Mouse (Mus musculus): Measurements from ENCODE around the gene Bap1.

The Bap1 gene

GRCm38 (mm10) chr14:31251084-31251604, at the start of gene Bap1, which contains the start of gene Phf7:
Gene Bap1, plus strand, starts transcription at chr14:31251450.
Gene Phf7, minus strand, starts transcription at chr14:31251317.
- DNase-seq: peak; percentile 89

GRCm38 (mm10) chr14:31204844-31205243, 46.4 kb upstream of the Bap1 start:
- no peak for DNase-seq

DNA sequence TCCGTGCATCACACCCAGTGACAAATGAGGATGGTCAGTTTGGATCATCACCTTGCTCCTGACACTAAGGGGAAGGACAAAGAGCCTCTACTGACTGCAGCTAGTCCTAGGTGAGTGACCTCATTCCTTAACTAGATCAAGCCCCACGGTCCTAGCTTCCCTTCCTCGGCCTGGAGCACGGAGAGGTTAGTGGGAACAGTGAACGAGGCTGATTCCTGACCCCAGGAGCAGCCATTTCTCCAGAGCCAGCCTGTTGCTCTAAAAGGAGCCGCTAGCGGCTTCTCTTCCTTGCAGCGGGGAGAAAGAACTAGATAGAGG, 46.0 kb upstream of the Bap1 start:
- DNase-seq: no peak

DNA sequence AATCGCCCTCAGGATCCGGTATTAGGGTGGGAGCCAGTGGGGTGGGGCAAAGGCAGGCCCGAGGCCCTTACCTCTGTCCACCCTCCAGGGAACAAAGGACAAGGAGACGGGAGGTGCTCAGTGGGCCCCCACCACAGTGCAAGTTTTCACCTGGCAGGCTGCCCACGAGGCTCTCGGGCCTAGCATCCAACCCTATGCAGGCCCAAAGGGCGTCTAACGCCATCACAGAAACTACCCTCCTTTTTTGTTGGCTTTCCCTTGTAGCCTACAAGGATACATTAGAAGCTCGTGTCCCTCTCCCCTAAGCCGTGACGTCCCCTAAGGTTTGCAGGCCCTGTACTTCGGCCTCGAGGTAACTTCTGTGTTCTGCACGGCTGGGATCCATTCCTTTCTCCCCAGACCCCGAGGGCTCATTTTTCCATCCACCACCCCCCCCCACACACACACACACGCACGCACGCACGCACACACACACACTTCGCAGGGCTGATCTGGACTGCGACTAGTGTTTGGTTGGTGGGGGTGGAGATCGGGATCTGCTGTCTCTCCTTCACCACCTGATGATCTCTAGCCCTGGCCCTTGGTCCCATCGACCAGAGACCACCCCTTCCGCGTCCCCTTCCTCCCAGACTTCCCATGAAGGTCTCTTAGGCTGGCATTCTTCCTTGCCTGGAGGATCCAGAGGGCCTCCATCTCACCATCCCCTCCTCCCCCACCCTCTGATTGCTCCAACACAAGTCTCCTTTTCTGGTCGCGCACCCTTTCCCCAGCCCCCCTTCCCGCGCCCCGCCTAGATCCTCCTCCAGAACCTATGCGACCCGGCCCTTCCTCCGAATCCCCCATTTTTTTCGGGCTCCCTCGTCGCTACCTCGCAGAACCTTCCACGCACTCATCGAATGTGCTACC, 45.4 kb upstream of the Bap1 start:
- DNase-seq: peak; percentile 64

- peak; percentile 95 for DNase-seq
Observed at GRCm38 (mm10) chr14:31206472-31206981, 44.7 kb upstream of the Bap1 start.

DNA sequence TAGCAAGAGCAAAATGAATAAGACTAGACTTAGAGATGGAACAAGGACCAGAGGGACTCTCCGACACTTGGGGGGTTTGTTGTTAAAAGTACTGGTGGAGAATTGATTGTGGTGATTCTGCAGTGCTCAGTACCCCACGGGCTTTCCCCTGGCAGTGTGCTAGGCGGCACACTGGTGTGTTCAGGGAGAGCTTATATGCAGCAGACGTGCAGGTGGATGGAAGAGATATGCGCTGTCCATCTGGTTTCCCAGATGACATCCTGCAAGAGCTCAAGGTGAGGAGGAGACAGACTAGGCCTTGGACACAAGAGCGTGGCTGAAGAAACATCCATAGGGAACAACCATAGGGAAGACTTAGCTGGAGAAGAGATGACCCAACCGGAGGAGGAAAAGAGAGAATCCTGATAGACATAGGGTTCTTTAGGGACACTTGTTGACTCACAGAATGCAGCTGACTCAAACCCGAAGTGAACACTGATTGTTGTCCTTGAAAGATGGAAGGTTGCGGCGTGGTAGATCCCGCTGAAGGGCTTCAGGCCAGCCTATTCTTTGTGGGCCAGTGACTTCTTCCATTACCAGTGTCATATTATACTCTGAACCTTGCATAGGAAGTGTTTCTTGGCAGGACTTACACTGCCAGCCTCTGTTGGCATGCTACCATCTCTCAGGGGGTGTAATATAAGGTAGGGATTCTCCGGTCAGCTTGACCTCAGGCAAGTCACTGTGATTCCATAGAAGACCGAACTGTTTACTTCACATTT, 44.0 kb upstream of the Bap1 start:
- DNase-seq: peak; percentile 36

- no peak for DNase-seq
Observed at GRCm38 (mm10) chr14:31208084-31208483, 43.2 kb upstream of the Bap1 start, which contains the start of gene Tnnc1. Gene Tnnc1, plus strand, starts transcription at chr14:31208312.

- no peak for DNase-seq
Observed at GRCm38 (mm10) chr14:31209133-31209557, 42.1 kb upstream of the Bap1 start.

- DNase-seq: no peak
Observed at GRCm38 (mm10) chr14:31211854-31212253, 39.4 kb upstream of the Bap1 start.

GRCm38 (mm10) chr14:31212499-31212898, 38.8 kb upstream of the Bap1 start:
- no peak for DNase-seq

GRCm38 (mm10) chr14:31213868-31214267, 37.4 kb upstream of the Bap1 start:
- no peak for DNase-seq

DNA sequence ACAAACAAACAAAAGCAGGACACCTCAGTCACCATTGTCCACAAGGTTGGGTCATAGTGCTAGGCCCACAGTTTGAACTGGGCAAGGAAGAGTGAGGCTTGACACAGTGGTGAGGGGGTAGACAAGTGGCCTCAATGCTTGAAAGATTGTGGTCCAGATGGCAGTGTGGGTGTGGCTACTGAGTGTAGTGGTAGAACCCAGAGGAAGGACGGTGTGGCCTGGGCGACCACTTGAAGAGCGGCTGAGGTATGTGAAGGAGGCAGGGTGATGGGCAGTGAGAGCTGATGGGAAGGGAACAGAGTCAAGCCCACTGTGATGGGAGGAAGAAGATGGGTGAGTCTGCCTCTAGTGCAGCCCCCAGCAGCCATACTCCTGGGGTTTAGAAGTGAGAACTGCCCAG, 36.6 kb upstream of the Bap1 start:
- no peak for DNase-seq

- DNase-seq: peak; percentile 52
Observed at GRCm38 (mm10) chr14:31215157-31216002, 35.9 kb upstream of the Bap1 start.

GRCm38 (mm10) chr14:31216846-31217245, 34.4 kb upstream of the Bap1 start, which contains the start of gene Nisch:
Gene Nisch, minus strand, starts transcription at chr14:31216946.
- DNase-seq: no peak

DNA sequence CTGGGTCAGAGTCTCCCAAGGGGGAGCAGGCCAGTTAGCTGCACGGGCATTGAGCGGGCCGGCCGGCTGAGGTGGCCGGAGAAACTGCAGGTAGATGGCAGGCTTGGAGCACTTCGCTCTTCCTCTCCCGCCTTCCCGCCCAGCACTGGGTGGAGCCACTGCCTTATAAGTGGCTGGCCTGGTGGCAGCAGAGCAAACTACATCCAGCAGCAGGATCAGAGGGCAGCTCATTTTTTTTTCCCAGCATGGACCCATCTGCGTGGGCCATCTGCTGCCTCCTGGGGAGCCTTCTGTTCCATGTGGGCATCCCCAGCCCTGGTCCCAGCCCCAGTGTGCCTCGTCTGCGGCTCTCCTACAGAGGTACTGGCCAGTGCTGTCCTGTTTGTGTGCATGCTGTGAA, 33.6 kb upstream of the Bap1 start, which contains the start of gene Sema3g:
Sema3g (plus strand) TSS at position 195 of the 400 bp plus-strand sequence.
- peak; percentile 76 for DNase-seq

DNA sequence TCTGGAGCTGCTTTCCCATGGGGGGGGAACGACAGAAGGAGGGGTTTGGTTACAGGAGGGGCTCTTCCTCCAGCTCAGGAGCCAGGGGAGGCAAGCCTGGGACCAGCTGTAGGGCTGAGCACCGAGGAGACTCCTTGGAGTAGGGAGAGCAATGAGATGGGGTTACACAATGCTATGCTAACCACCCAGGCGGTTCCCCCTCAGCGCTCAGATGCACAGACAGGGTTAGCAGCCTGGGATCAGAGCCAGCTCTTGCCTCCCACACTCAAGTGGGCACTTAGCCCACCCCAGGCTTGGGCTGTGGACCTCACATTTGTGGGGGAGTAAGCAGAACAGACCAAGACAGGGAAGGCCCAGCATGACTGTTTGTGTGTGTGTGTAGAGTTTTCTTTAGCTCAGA, 24.3 kb upstream of the Bap1 start:
- no peak for DNase-seq

DNA sequence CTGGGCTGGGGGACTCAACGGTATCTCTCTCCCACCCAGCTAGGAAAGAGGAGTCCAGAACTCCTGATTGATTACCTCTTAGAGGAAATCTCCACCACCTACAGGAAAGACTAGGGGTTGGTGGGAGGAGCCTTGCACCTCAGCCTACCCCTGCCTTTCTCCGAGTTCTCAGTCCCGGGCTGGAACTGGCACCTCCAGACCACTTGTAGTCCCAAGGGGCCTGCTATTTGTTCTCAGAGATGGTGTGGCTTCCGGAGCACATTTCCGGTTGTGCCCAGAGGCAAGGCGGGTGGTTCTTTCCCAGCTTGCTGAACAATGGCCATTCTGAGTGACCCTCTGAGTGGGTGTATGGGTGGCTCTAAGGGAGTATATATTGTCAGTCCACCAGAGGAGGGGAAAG, 23.0 kb upstream of the Bap1 start:
- DNase-seq: peak; percentile 51

DNA sequence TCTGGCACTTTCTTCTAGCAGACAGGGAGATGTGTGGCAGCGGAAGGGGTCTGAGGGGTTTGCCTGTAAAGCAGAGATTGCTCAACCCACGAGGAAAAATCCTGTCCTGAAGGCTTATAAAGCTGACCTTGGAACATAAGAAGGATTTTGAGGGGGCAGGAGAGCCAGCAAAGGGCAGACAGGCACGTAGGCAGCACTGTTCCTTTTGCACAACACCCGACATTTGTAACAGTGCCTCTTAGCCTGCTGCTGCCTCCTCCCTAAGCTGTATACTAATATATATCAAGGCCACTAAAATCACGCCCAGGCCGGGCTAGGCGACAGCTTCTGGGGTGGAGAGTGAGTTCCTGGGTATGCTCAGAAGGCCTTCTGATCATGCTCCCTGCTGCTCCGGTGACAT, 20.8 kb upstream of the Bap1 start:
- DNase-seq: no peak

- DNase-seq: no peak
Observed at GRCm38 (mm10) chr14:31232404-31233069, 18.7 kb upstream of the Bap1 start.

DNA sequence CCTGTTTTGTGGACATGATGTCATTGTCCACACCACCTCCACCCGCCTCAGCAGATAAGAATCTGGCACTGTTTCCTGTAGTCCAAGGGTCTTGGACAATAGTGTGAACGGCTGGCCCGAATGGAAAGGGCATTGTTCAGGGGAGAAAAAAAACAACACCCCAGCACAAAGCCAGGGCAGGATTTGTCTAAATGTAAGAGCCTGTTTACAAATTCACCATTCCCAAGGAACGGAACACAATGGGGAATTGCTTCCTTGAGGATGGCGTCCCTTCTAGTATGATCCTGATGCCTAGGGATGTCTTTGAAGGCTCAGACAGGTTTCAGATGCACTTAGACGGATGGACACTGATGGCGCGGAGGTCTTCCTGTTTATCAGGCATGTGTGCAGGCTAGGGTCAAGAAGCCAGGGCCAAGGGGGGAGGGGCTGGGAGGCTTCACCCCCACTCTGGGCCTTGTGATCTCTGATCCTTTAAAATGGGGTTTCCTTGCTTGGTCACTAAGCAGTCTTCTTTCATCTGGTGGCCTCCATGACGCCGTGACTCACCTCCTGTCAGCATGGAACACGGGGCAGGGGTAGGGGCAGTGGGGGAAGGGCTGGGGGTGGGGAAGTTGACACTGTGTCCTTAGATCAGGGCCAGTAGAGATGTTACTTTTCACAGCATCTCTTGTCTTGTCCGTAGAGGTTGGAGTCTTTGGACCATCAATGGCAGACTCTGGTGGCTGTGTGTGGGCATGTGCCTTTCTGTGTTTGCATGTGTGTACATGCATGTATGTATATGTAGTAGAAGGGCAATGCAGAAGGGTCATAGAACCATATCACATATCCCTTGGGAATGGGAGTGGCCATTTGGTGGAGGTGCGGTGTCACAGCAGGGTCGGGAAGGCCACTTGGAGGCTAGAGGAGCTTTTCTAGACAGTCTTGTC, 17.9 kb upstream of the Bap1 start:
- peak; percentile 63 for DNase-seq
